Mouse (Mus musculus) cerebellum, adult 11 months (tissue): ENCODE results near the gene Galm.

Experiments used
- DNase-seq: peaks from one replicate; pipeline ENCODE4 v3.0.0; 2022

Galm gene

GRCm38 (mm10) chr17:80127331-80128251 lies at the start of gene Galm:
Galm (plus strand) TSS chr17:80127471.
- peak; percentile 20 for DNase-seq

- no peak for DNase-seq
These were observed 48.5 kb upstream of the Galm start for GRCm38 (mm10) chr17:80078726-80079125.

- DNase-seq: no peak
These were observed 44.0 kb upstream of the Galm start for GRCm38 (mm10) chr17:80083223-80083622.

GRCm38 (mm10) chr17:80084424-80084823 lies 42.8 kb upstream of the Galm start:
- DNase-seq: no peak

GRCm38 (mm10) chr17:80086591-80086990 lies 40.7 kb upstream of the Galm start:
- no peak for DNase-seq

- no peak for DNase-seq
These were observed 39.1 kb upstream of the Galm start for GRCm38 (mm10) chr17:80088168-80088567.

- DNase-seq: no peak
These were observed 36.7 kb upstream of the Galm start for GRCm38 (mm10) chr17:80090551-80090950.

GRCm38 (mm10) chr17:80091879-80092549 lies 35.3 kb upstream of the Galm start:
- DNase-seq: no peak

- DNase-seq: no peak
These were observed 31.9 kb upstream of the Galm start for GRCm38 (mm10) chr17:80095254-80095899.

GRCm38 (mm10) chr17:80096043-80096719 lies 31.1 kb upstream of the Galm start:
- DNase-seq: peak; percentile 4

- DNase-seq: no peak
These were observed 30.6 kb upstream of the Galm start for GRCm38 (mm10) chr17:80096720-80097114.

GRCm38 (mm10) chr17:80097221-80097620 lies 30.1 kb upstream of the Galm start:
- no peak for DNase-seq

GRCm38 (mm10) chr17:80099823-80100222 lies 27.4 kb upstream of the Galm start:
- DNase-seq: no peak

- DNase-seq: no peak
These were observed 21.8 kb upstream of the Galm start for GRCm38 (mm10) chr17:80105348-80105978.

GRCm38 (mm10) chr17:80112665-80113305 lies 14.5 kb upstream of the Galm start:
- DNase-seq: no peak

GRCm38 (mm10) chr17:80113468-80113867 lies 13.8 kb upstream of the Galm start:
- no peak for DNase-seq

GRCm38 (mm10) chr17:80120396-80120795 lies 6.9 kb upstream of the Galm start:
- DNase-seq: no peak

GRCm38 (mm10) chr17:80121833-80122232 lies 5.4 kb upstream of the Galm start:
- no peak for DNase-seq

- no peak for DNase-seq
These were observed 2.1 kb upstream of the Galm start for GRCm38 (mm10) chr17:80124985-80125750.

GRCm38 (mm10) chr17:80126166-80126565 lies 1.1 kb upstream of the Galm start:
- no peak for DNase-seq

GRCm38 (mm10) chr17:80128476-80128990 lies 1.3 kb downstream of the Galm start:
- DNase-seq: no peak
